Mouse (Mus musculus): ENCODE measurements around the gene Klk12. TPM values are rescaled to one million over a fixed set of nuclear protein-coding genes. Genes with fewer than 3 reads are reported as not detected.

Klk12 gene
- polyA plus RNA-seq (2012; rRNA removed), result 5.8 TPM in 1 of 2 replicates, not detected in the other

DNA sequence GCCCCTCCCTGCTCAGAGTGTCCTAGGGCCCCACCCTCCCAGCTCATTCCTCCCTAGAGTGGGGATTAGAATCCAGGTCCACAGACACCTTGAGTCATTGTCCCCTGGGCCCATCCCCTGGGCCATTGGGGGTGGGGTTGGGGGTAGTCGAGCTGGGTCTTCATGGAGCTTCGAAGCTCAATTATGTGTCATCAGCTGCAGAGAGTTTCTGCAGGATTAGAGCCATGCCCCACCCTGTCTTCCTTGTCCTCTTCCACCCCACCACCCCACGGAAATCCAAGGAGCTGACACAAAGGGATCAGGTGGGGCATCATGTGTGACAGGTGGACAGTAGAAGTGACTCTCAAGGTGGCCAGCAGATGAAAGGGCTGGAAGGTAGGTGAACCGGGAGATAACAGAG, at the start of gene Klk12:
TSS of gene Klk12 (plus strand) at position 301 of the 400 bp plus-strand sequence.
- no peak for DNase-seq
- TF ChIP-seq POLR2A (IDR thresholded peaks at IDR 0.05; ENCODE audit: borderline replicate concordance, extremely low read depth, low read depth, low read length) (no peak), CTCF (IDR thresholded peaks at IDR 0.05; ENCODE audit: insufficient read depth, low read length) (no peak)
- no peaks in the 10 kb centered on the region for H3K4me1 ChIP-seq (ENCODE audit: control insufficient read depth, insufficient read depth, low read length)
- WGBS, result 79% methylated on average over 4 of the region's 4 CpGs
- no peak within 1 kb of the TSS for H3K4me3 ChIP-seq (replicated peaks; ENCODE audit: extremely low read depth, low read depth, low read length)

DNA sequence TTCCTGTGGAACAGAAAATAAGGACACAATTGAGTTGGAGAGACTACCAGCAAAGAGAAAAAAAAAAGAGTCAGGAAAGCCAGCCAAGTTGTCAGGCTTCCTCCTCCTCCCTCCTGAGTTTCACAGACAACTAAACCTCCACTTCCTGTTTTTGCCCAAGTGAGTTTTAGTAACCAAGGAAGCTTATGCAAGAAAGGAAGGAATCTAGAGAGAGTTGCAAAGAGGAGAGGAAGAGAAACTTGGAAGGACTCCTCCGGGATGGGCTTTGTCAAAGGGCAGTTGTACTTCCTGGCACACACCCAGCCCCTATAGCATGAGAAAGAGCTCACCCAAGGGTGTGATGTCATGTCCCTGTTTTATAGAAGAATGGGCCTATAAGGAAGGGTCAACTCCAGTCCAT, 20.9 kb upstream of the Klk12 start:
- Histone ChIP-seq H3K4me1 (ENCODE audit: control insufficient read depth, insufficient read depth, low read length) (peaks cover 3% of the 10 kb centered on the region; the same call in 1 of the 2 replicates), H3K4me3 (replicated peaks; ENCODE audit: extremely low read depth, low read depth, low read length) (no peak overlapping the region)
- DNase-seq, result peak; percentile 14
- WGBS, result 13% methylated on average over 1 of the region's 1 CpGs
- TF ChIP-seq POLR2A (IDR thresholded peaks at IDR 0.05; ENCODE audit: borderline replicate concordance, extremely low read depth, low read depth, low read length) (no peak), CTCF (IDR thresholded peaks at IDR 0.05; ENCODE audit: insufficient read depth, low read length) (no peak)

DNA sequence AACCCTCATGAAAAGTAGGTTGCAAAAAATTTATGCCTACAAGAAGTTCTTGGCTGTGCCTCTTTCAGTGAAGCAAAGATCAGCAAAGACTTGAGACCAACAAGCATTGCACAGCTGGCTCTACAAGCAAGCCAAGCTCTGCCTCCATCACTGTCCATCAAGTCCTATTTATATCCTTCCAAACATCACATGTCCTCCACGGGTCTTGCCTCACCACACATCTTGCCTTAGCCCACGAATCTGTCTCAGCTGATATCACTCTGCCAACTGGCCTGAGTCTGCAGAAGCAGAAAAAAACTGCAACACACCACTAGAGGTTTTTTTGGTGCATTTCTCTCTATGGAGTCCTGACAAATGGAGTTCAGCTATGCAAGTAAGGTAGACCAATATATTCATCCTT, 15.9 kb upstream of the Klk12 start:
- Histone ChIP-seq H3K4me1 (ENCODE audit: control insufficient read depth, insufficient read depth, low read length) (no peaks in the 10 kb centered on the region), H3K4me3 (replicated peaks; ENCODE audit: extremely low read depth, low read depth, low read length) (no peak overlapping the region)
- no peak for TF ChIP-seq CTCF (IDR thresholded peaks at IDR 0.05; ENCODE audit: insufficient read depth, low read length)
- no peak for TF ChIP-seq POLR2A (IDR thresholded peaks at IDR 0.05; ENCODE audit: borderline replicate concordance, extremely low read depth, low read depth, low read length)
- 47% methylated on average over 2 of the region's 2 CpGs for WGBS
- no peak for DNase-seq

- Histone ChIP-seq H3K4me3 (replicated peaks; ENCODE audit: extremely low read depth, low read depth, low read length) (no peak overlapping the region), H3K4me1 (ENCODE audit: control insufficient read depth, insufficient read depth, low read length) (no peaks in the 10 kb centered on the region)
- TF ChIP-seq CTCF (IDR thresholded peaks at IDR 0.05; ENCODE audit: insufficient read depth, low read length) (no peak), POLR2A (IDR thresholded peaks at IDR 0.05; ENCODE audit: borderline replicate concordance, extremely low read depth, low read depth, low read length) (no peak)
- DNase-seq, result no peak
- WGBS, result 44% methylated on average over 8 of the region's 8 CpGs
Observed at GRCm38 (mm10) chr7:43766484-43766883, 2.2 kb upstream of the Klk12 start.

DNA sequence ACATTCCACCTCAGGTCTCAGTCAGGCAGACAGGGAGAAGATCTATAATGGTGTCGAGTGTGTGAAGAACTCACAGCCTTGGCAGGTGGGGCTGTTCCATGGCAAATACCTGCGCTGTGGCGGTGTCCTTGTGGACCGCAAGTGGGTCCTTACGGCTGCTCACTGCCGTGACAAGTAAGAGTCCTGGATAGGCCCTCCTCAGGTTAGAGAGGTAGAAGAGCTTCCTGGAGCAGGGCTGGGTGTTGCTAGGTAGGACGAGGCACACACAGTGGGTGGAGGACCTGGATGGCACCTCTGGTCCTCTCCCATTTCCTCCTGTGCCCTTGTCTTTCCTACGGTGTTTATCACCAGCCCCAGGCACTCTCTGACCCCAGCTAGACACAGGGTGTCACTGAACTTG, 939 bp downstream of the Klk12 start:
- DNase-seq, result peak; percentile 0
- Histone ChIP-seq H3K4me3 (replicated peaks; ENCODE audit: extremely low read depth, low read depth, low read length) (no peak overlapping the region), H3K4me1 (ENCODE audit: control insufficient read depth, insufficient read depth, low read length) (no peaks in the 10 kb centered on the region)
- no peak for TF ChIP-seq POLR2A (IDR thresholded peaks at IDR 0.05; ENCODE audit: borderline replicate concordance, extremely low read depth, low read depth, low read length)
- no peak for TF ChIP-seq CTCF (IDR thresholded peaks at IDR 0.05; ENCODE audit: insufficient read depth, low read length)
- WGBS, result 84% methylated on average over 8 of the region's 8 CpGs

DNA sequence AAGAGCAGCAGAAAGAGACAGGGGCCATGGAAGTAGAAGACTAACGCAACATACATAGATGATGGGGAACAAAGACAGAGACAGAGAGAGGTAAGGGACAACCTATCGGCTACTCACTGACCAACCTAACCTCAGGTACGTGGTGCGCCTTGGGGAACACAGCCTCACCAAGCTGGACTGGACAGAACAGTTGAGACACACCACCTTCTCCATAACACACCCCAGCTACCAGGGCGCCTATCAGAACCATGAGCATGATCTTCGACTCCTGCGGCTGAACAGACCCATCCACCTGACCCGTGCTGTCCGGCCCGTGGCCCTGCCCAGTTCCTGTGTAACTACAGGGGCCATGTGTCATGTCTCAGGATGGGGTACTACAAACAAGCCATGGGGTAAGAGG, 2.0 kb downstream of the Klk12 start:
- DNase-seq, result peak; percentile 1

DNA sequence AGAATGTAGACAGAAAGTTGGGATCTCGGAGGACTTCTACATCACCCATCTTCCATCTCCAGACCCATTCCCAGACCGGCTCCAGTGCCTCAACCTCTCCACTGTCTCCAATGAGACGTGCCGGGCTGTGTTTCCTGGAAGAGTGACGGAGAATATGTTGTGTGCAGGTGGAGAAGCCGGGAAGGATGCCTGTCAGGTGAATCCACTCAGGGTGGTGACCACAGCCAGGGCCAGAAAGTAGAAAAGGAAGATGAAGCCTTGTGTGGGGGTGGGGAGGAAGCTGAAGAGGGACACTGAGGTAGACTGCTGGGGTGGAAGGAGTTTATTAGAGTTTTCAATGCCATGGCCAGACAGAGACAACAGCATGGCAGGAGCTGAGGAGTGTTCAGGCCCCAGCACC, 3.2 kb downstream of the Klk12 start:
- TF ChIP-seq POLR2A (IDR thresholded peaks at IDR 0.05; ENCODE audit: borderline replicate concordance, extremely low read depth, low read depth, low read length) (no peak), CTCF (IDR thresholded peaks at IDR 0.05; ENCODE audit: insufficient read depth, low read length) (no peak)
- Histone ChIP-seq H3K4me1 (ENCODE audit: control insufficient read depth, insufficient read depth, low read length) (no peaks in the 10 kb centered on the region), H3K4me3 (replicated peaks; ENCODE audit: extremely low read depth, low read depth, low read length) (no peak overlapping the region)
- DNase-seq, result no peak
- 94% methylated on average over 6 of the region's 6 CpGs for WGBS

More for the DNA sequence above, 2.0 kb downstream of the Klk12 start:
- WGBS, result 92% methylated on average over 10 of the region's 10 CpGs
- H3K4me1 ChIP-seq (ENCODE audit: control insufficient read depth, insufficient read depth, low read length), result no peaks in the 10 kb centered on the region
- no peak for TF ChIP-seq POLR2A (IDR thresholded peaks at IDR 0.05; ENCODE audit: borderline replicate concordance, extremely low read depth, low read depth, low read length)
- no peak for TF ChIP-seq CTCF (IDR thresholded peaks at IDR 0.05; ENCODE audit: insufficient read depth, low read length)
- no peak overlapping the region for H3K4me3 ChIP-seq (replicated peaks; ENCODE audit: extremely low read depth, low read depth, low read length)

GRCm38 (mm10) chr7:43772901-43773300, 4.2 kb downstream of the Klk12 start:
- peak; percentile 2 for DNase-seq
- WGBS, result 70% methylated on average over 3 of the region's 3 CpGs

GRCm38 (mm10) chr7:43774364-43774763, 5.7 kb downstream of the Klk12 start, which contains the start of gene Klk11:
Gene Klk11, plus strand, starts transcription at chr7:43774604.
- WGBS, result 82% methylated on average over 5 of the region's 5 CpGs
- TF ChIP-seq POLR2A (IDR thresholded peaks at IDR 0.05; ENCODE audit: borderline replicate concordance, extremely low read depth, low read depth, low read length), result no peak
- no peak for TF ChIP-seq CTCF (IDR thresholded peaks at IDR 0.05; ENCODE audit: insufficient read depth, low read length)
- H3K4me1 ChIP-seq (ENCODE audit: control insufficient read depth, insufficient read depth, low read length), result no peaks in the 10 kb centered on the region
- no peak within 1 kb of the TSS for H3K4me3 ChIP-seq (replicated peaks; ENCODE audit: extremely low read depth, low read depth, low read length)
- peak; percentile 1 for DNase-seq

More at GRCm38 (mm10) chr7:43772901-43773300, 4.2 kb downstream of the Klk12 start:
- Histone ChIP-seq H3K4me1 (ENCODE audit: control insufficient read depth, insufficient read depth, low read length) (no peaks in the 10 kb centered on the region), H3K4me3 (replicated peaks; ENCODE audit: extremely low read depth, low read depth, low read length) (no peak overlapping the region)
- TF ChIP-seq POLR2A (IDR thresholded peaks at IDR 0.05; ENCODE audit: borderline replicate concordance, extremely low read depth, low read depth, low read length) (no peak), CTCF (IDR thresholded peaks at IDR 0.05; ENCODE audit: insufficient read depth, low read length) (no peak)

GRCm38 (mm10) chr7:43774802-43775201, 6.1 kb downstream of the Klk12 start:
- Histone ChIP-seq H3K4me1 (ENCODE audit: control insufficient read depth, insufficient read depth, low read length) (no peaks in the 10 kb centered on the region), H3K4me3 (replicated peaks; ENCODE audit: extremely low read depth, low read depth, low read length) (no peak overlapping the region)
- DNase-seq, result peak; percentile 0
- 73% methylated on average over 6 of the region's 6 CpGs for WGBS
- TF ChIP-seq CTCF (IDR thresholded peaks at IDR 0.05; ENCODE audit: insufficient read depth, low read length) (no peak), POLR2A (IDR thresholded peaks at IDR 0.05; ENCODE audit: borderline replicate concordance, extremely low read depth, low read depth, low read length) (no peak)
